Mouse (Mus musculus): Measurements from ENCODE around the gene Cyb5r4. TPM values are rescaled to one million over a fixed set of nuclear protein-coding genes. Genes with fewer than 3 reads are reported as not detected.
"Not testable (repeated sequence)": the region's sequence is repeated elsewhere in the genome, so short reads cannot be mapped to it uniquely, and the experiment has no call there.

Gene Cyb5r4
- total and polyA plus RNA-seq, 2 experiments from 2014 or later, result 23.5 to 33.4 TPM

DNA sequence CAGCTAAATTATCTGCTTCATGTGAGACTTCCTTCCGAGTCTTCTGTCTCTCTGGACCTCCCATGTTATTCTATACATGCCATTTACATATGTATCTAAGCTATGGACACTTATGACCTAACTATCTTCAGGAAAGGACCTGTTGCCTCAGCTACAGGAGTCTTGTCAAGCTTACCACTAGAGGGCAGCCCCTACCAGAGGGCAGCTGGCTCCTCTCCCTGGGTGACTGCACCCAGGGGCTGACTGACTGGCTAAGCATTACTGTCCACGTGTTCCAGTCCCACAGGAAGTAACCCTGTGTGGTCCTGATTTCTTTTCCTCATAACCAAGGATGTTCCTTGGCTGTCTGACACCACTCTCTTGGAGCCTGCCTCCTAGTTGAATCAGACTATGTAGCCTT lies 76.2 kb downstream of the Cyb5r4 start:
- Histone ChIP-seq H3K4me2 (ENCODE audit: low read depth, low read length) (no peak overlapping the region), H3K4me3 (ENCODE audit: low read depth, low read length) (no peak overlapping the region), H3K9ac (replicated peaks; ENCODE audit: low read depth, low read length) (no peak overlapping the region), H3K4me1 (ENCODE audit: control insufficient read depth, insufficient read depth) (no peaks in the 10 kb centered on the region), H3K9me3 (replicated peaks; ENCODE audit: control insufficient read depth, low read length) (no peaks in the 10 kb centered on the region), H3K36me3 (replicated peaks; ENCODE audit: control insufficient read depth, insufficient read depth, low read length) (no peaks in the 10 kb centered on the region), H3K27ac (ENCODE audit: low read depth) (no peak overlapping the region), H3K27me3 (ENCODE audit: control insufficient read depth, insufficient read depth, low read length) (no peaks in the 10 kb centered on the region)
- TF ChIP-seq CTCF (IDR thresholded peaks at IDR 0.05; ENCODE audit: low read depth) (peak; percentile 42), EP300 (IDR thresholded peaks at IDR 0.05; ENCODE audit: low read depth) (no peak)
- no peak; the same call in 1 of the 2 replicates for ATAC-seq (ENCODE audit: insufficient read depth, low read depth)
- DNase-seq (ENCODE audit: low spot score), result no peak
- WGBS, result 31% methylated on average over 2 of the region's 2 CpGs

DNA sequence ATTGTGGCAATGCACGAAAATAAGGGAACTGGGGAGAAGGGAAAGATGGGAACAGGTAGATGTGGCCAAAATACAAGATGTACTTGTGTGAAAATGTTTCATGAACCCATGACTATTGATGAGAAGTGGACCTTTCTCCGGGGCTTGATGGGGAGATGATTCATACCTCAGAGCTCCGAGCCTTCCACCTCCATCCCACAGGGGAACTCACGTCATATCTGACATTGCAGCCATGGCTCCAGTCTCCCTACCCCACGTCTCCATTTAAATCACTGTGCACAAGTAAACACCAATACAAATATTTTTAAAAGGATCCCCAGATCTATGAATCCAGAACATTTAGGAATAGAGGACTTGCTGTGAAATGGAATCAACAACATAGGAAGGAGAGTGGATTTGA lies 93.2 kb downstream of the Cyb5r4 start:
- TF ChIP-seq EP300 (IDR thresholded peaks at IDR 0.05; ENCODE audit: low read depth), result no peak
- Histone ChIP-seq H3K27ac (ENCODE audit: low read depth) (no peak overlapping the region), H3K27me3 (ENCODE audit: control insufficient read depth, insufficient read depth, low read length) (no peaks in the 10 kb centered on the region), H3K36me3 (replicated peaks; ENCODE audit: control insufficient read depth, insufficient read depth, low read length) (no peaks in the 10 kb centered on the region), H3K4me2 (ENCODE audit: low read depth, low read length) (no peak overlapping the region), H3K9me3 (replicated peaks; ENCODE audit: control insufficient read depth, low read length) (no peaks in the 10 kb centered on the region), H3K4me3 (ENCODE audit: low read depth, low read length) (no peak overlapping the region), H3K9ac (replicated peaks; ENCODE audit: low read depth, low read length) (no peak overlapping the region), H3K4me1 (ENCODE audit: control insufficient read depth, insufficient read depth) (no peaks in the 10 kb centered on the region)
- DNase-seq (ENCODE audit: low spot score) (no peak), ATAC-seq (ENCODE audit: insufficient read depth, low read depth) (no peak)
- 57% methylated on average over 5 of the region's 5 CpGs for WGBS

DNA sequence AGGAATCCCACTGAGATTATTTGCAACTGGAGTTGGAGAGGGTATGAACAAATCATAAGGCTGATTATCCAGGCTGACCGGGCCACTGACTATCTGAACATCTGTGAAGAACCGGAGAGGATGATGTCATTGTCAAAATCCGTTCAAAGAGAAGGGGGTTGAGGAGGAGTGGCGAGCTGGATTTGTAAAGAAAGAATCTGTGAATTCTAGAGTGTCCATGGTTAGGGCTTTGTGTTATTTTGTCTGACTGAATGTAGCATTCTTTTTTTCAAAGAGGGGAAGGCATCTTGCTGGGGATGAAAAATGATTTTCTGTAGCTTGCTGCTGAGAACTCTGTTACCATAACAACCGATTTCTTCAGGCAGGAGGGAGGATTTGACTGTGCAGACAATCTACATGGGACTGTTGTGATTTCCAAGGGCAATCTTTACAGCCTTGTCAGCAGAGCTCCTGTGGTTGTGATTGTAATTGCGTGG lies 93.7 kb downstream of the Cyb5r4 start:
- no peaks in the 10 kb centered on the region for H3K4me1 ChIP-seq (ENCODE audit: control insufficient read depth, insufficient read depth)
- no peak for TF ChIP-seq CTCF (IDR thresholded peaks at IDR 0.05; ENCODE audit: low read depth)
- no peak for TF ChIP-seq EP300 (IDR thresholded peaks at IDR 0.05; ENCODE audit: low read depth)
- H3K9me3 ChIP-seq (replicated peaks; ENCODE audit: control insufficient read depth, low read length), result no peaks in the 10 kb centered on the region
- no peaks in the 10 kb centered on the region for H3K36me3 ChIP-seq (replicated peaks; ENCODE audit: control insufficient read depth, insufficient read depth, low read length)
- H3K4me3 ChIP-seq (ENCODE audit: low read depth, low read length), result no peak overlapping the region
- 46% methylated on average over 6 of the region's 6 CpGs for WGBS
- ATAC-seq (ENCODE audit: insufficient read depth, low read depth) (no peak), DNase-seq (ENCODE audit: low spot score) (no peak)
- H3K27me3 ChIP-seq (ENCODE audit: control insufficient read depth, insufficient read depth, low read length), result no peaks in the 10 kb centered on the region
- no peak overlapping the region for H3K4me2 ChIP-seq (ENCODE audit: low read depth, low read length)
- H3K27ac ChIP-seq (ENCODE audit: low read depth), result no peak overlapping the region
- H3K9ac ChIP-seq (replicated peaks; ENCODE audit: low read depth, low read length), result no peak overlapping the region

DNA sequence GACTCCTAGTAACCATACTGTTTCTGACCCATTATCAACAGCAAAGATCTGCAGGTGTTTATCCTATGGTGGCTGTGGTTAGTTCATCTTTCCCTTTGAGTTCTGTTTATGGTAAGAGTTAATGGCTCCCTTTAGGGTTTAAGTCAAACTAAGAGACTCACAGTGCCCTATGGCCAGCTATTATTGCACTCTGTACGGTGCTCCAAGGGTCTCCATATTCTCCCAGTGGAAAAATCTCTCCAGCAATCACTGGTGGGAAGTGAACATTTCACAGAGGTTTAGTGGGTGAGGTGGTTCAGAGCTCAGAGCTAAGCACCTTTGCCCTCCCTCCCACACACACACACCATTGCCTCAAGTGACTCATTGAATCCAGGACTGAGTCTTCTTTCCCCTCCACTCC lies 94.2 kb downstream of the Cyb5r4 start:
- ATAC-seq (ENCODE audit: insufficient read depth, low read depth), result no peak
- H3K4me3 ChIP-seq (ENCODE audit: low read depth, low read length), result no peak overlapping the region
- no peak for DNase-seq (ENCODE audit: low spot score)
- H3K9me3 ChIP-seq (replicated peaks; ENCODE audit: control insufficient read depth, low read length), result no peaks in the 10 kb centered on the region
- H3K4me2 ChIP-seq (ENCODE audit: low read depth, low read length), result no peak overlapping the region
- H3K36me3 ChIP-seq (replicated peaks; ENCODE audit: control insufficient read depth, insufficient read depth, low read length), result no peaks in the 10 kb centered on the region
- H3K27ac ChIP-seq (ENCODE audit: low read depth), result no peak overlapping the region
- no peaks in the 10 kb centered on the region for H3K27me3 ChIP-seq (ENCODE audit: control insufficient read depth, insufficient read depth, low read length)
- no peak for TF ChIP-seq EP300 (IDR thresholded peaks at IDR 0.05; ENCODE audit: low read depth)
- TF ChIP-seq CTCF (IDR thresholded peaks at IDR 0.05; ENCODE audit: low read depth), result no peak
- no peak overlapping the region for H3K9ac ChIP-seq (replicated peaks; ENCODE audit: low read depth, low read length)
- WGBS, result 79% methylated on average over 1 of the region's 1 CpGs
- no peaks in the 10 kb centered on the region for H3K4me1 ChIP-seq (ENCODE audit: control insufficient read depth, insufficient read depth)

DNA sequence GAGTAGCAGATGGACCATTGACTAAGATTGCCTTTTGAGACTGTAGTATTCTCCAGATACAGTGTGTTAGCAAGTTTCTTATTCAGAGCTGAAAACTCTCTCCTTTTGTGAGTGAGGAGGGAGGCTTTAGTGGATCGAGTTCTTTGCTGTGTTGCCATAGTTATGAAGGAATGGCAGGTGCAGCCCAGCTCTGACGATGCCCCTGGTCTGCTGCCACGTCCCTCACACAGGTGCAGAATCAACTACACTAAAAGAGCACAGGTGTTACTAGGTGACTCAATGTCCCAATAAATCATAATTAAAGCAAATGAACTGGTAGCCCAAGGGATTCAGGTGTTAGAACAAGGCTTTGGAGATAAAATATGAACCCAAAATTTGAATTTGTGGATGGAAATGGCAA lies 97.2 kb downstream of the Cyb5r4 start:
- no peak for ATAC-seq (ENCODE audit: insufficient read depth, low read depth)
- Histone ChIP-seq H3K9ac (replicated peaks; ENCODE audit: low read depth, low read length) (no peak overlapping the region), H3K27me3 (ENCODE audit: control insufficient read depth, insufficient read depth, low read length) (no peaks in the 10 kb centered on the region), H3K4me2 (ENCODE audit: low read depth, low read length) (no peak overlapping the region), H3K9me3 (replicated peaks; ENCODE audit: control insufficient read depth, low read length) (no peaks in the 10 kb centered on the region), H3K4me1 (ENCODE audit: control insufficient read depth, insufficient read depth) (no peaks in the 10 kb centered on the region), H3K4me3 (ENCODE audit: low read depth, low read length) (no peak overlapping the region), H3K36me3 (replicated peaks; ENCODE audit: control insufficient read depth, insufficient read depth, low read length) (no peaks in the 10 kb centered on the region), H3K27ac (ENCODE audit: low read depth) (no peak overlapping the region)
- no peak for DNase-seq (ENCODE audit: low spot score)
- WGBS, result 77% methylated on average over 3 of the region's 3 CpGs
- no peak for TF ChIP-seq EP300 (IDR thresholded peaks at IDR 0.05; ENCODE audit: low read depth)
- TF ChIP-seq CTCF (IDR thresholded peaks at IDR 0.05; ENCODE audit: low read depth), result no peak

DNA sequence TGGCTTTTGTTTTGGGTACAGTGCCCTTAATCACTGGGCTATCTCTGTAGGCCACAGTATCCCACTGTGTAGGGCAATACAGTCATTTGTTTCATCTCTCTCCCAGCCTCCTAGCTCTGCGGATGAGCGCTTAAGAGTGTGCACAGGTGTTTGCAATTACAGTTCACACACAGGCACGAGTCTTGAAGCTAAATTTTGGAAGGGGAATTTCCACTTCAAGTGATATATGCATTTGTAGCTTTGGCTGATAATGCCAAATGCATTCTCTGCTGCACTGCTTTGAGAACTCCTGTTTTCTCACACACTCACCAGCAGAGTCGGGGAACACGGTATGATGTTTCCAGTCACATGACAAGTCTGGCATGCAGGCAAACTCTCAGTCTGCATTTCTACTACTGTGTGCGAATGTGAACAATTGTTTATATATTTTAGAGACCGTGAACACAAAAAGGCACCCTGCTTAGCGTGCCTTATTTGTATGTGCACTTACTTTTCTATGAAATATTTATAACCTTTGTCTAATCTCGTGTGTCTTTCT lies 100.2 kb downstream of the Cyb5r4 start:
- TF ChIP-seq CTCF (IDR thresholded peaks at IDR 0.05; ENCODE audit: low read depth) (no peak), EP300 (IDR thresholded peaks at IDR 0.05; ENCODE audit: low read depth) (no peak)
- no peak for DNase-seq (ENCODE audit: low spot score)
- WGBS, result 61% methylated on average over 9 of the region's 9 CpGs
- H3K4me2 ChIP-seq (ENCODE audit: low read depth, low read length), result no peak overlapping the region
- H3K9me3 ChIP-seq (replicated peaks; ENCODE audit: control insufficient read depth, low read length), result no peaks in the 10 kb centered on the region
- no peak overlapping the region for H3K27ac ChIP-seq (ENCODE audit: low read depth)
- H3K27me3 ChIP-seq (ENCODE audit: control insufficient read depth, insufficient read depth, low read length), result no peaks in the 10 kb centered on the region
- H3K4me1 ChIP-seq (ENCODE audit: control insufficient read depth, insufficient read depth), result no peaks in the 10 kb centered on the region
- no peak overlapping the region for H3K9ac ChIP-seq (replicated peaks; ENCODE audit: low read depth, low read length)
- no peak overlapping the region for H3K4me3 ChIP-seq (ENCODE audit: low read depth, low read length)
- H3K36me3 ChIP-seq (replicated peaks; ENCODE audit: control insufficient read depth, insufficient read depth, low read length), result no peaks in the 10 kb centered on the region
- ATAC-seq (ENCODE audit: insufficient read depth, low read depth), result no peak

DNA sequence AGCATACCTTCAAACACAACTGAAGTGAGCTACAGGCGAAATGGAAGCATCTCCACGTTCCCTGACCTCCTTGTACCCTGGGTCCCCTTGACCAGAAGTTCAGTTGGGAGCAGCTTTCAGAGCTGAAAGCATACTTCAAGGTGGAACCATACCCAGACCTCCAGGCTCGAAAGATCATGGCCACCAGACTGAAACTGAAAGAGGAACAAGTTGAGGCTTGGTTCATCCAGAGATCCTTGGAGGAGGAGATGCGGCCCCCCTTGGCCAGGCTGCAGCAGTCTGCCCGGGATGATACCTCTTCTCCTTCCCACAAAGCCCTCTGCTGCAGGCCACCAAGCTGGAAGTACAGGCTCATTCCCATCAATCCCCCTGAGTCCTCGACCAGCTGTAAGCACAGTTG lies 105.2 kb downstream of the Cyb5r4 start:
- ATAC-seq (ENCODE audit: insufficient read depth, low read depth); H3K27me3 ChIP-seq (ENCODE audit: control insufficient read depth, insufficient read depth, low read length); H3K36me3 ChIP-seq (replicated peaks; ENCODE audit: control insufficient read depth, insufficient read depth, low read length); H3K4me3 ChIP-seq (ENCODE audit: low read depth, low read length); H3K27ac ChIP-seq (ENCODE audit: low read depth); H3K4me2 ChIP-seq (ENCODE audit: low read depth, low read length); H3K9me3 ChIP-seq (replicated peaks; ENCODE audit: control insufficient read depth, low read length); H3K9ac ChIP-seq (replicated peaks; ENCODE audit: low read depth, low read length); H3K4me1 ChIP-seq (ENCODE audit: control insufficient read depth, insufficient read depth); DNase-seq (ENCODE audit: low spot score): not testable (repeated sequence)
- WGBS, result 78% methylated on average over 5 of the region's 6 CpGs

Data from heart, postnatal 0 days (tissue).